Mouse (Mus musculus) neural tube, embryonic 14.5 days (tissue): ENCODE data around the gene Lyplal1. TPM values are rescaled to one million over a fixed set of nuclear protein-coding genes. Genes with fewer than 3 reads are reported as not detected.

Source experiments
- ATAC-seq: fragments of 200-750 bp; cut with Nextera tagmentation; 2 replicates; pipeline ENCODE4 v1.8.0; 2017; ENCODE audit warnings: low read depth, mild to moderate bottlenecking, moderate TSS enrichment, moderate library complexity
- H3K27ac ChIP-seq: fragments of 300-500 bp; sonication (generic); 2 replicates; pipeline ENCODE4 v1.5.1; 2014; ENCODE audit warnings: low read depth, mild to moderate bottlenecking, control low read depth, low read length, moderate library complexity, mixed read lengths
- H3K27me3 ChIP-seq: fragments of 300-500 bp; sonication (generic); 2 replicates; pipeline ENCODE4 v1.6.1; 2014; ENCODE audit warnings: low read length; ENCODE audit not compliant: control insufficient read depth, insufficient read depth
- H3K36me3 ChIP-seq: fragments of 300-500 bp; sonication (generic); 2 replicates; pipeline ENCODE4 v1.6.1; 2014; ENCODE audit warnings: low read length, mixed read lengths; ENCODE audit not compliant: control insufficient read depth, insufficient read depth
- H3K4me1 ChIP-seq: fragments of 300-500 bp; sonication (generic); 2 replicates; pipeline ENCODE4 v1.6.1; 2014; ENCODE audit warnings: low read length; ENCODE audit not compliant: control insufficient read depth, insufficient read depth
- H3K4me2 ChIP-seq: fragments of 300-500 bp; sonication (generic); 2 replicates; pipeline ENCODE4 v1.6.1; 2014; ENCODE audit warnings: mild to moderate bottlenecking, low read depth, low read length, control low read depth
- H3K4me3 ChIP-seq: fragments of 300-500 bp; sonication (generic); 2 replicates; pipeline ENCODE4 v1.5.1; 2014; ENCODE audit warnings: low read depth, low read length, control low read depth, mixed read lengths
- H3K9ac ChIP-seq: fragments of 300-500 bp; sonication (generic); replicated peaks from 2 replicates; pipeline ENCODE4 v1.6.1; 2014; ENCODE audit warnings: low read depth, mild to moderate bottlenecking, control low read depth, low read length, mixed read lengths
- H3K9me3 ChIP-seq: fragments of 300-500 bp; sonication (generic); 2 replicates; pipeline ENCODE4 v1.6.1; 2016; ENCODE audit warnings: low read length; ENCODE audit not compliant: control insufficient read depth
- WGBS: fragments of 180-500 bp; shearing (Covaris S2); extraction: QIAGEN DNeasy Blood & Tissue Kit; methylation state at CpG from one replicate; pipeline ENCODE4 v1.1.7; 2014; 5-methylcytosine and 5-hydroxymethylcytosine counted together
- polyA plus RNA-seq: library from polyadenylated mRNA; unstranded; fragments of >200 nt; fragmentation: Nextera tagmentation; extraction: Ambion mirVana; gene quantifications from 2 replicates; pipeline ENCODE4 v1.2.1, GENCODE M21; 2014

The Lyplal1 gene
- polyA plus RNA-seq: 15.3 and 21.3 TPM in 2 replicates

- 5% methylated on average over 44 of the region's 44 CpGs for WGBS
- peak; percentile 96 for ATAC-seq
Measured at GRCm38 (mm10) chr1:186116701-186117488, at the start of gene Lyplal1. Gene Lyplal1, minus strand, starts transcription at chr1:186117310.

GRCm38 (mm10) chr1:186163616-186164015 is 46.5 kb upstream of the Lyplal1 start:
- H3K4me3 ChIP-seq: no peak overlapping the region

More at GRCm38 (mm10) chr1:186116701-186117488, at the start of gene Lyplal1:
- 0 out of 2 replicates have a peak, but pooled peaks cover 4% of the 10 kb centered on the region for H3K4me1 ChIP-seq
- peak within 1 kb of the TSS; percentile 94 for H3K27ac ChIP-seq
- peak within 1 kb of the TSS; percentile 65 for H3K4me3 ChIP-seq
- no peaks in the 10 kb centered on the region for H3K9me3 ChIP-seq
- peak within 1 kb of the TSS; percentile 75 for H3K4me2 ChIP-seq
- no peaks in the 10 kb centered on the region for H3K36me3 ChIP-seq
- peak within 1 kb of the TSS; percentile 90 for H3K9ac ChIP-seq
- no peaks in the 10 kb centered on the region for H3K27me3 ChIP-seq

GRCm38 (mm10) chr1:186163206-186163605 is 46.1 kb upstream of the Lyplal1 start:
- no peak for ATAC-seq
- no peak overlapping the region for H3K4me3 ChIP-seq
- no peaks in the 10 kb centered on the region for H3K9me3 ChIP-seq
- H3K27ac ChIP-seq: no peak overlapping the region
- WGBS: 61% methylated on average over 12 of the region's 12 CpGs
- no peak overlapping the region for H3K9ac ChIP-seq
- H3K4me2 ChIP-seq: no peak overlapping the region
- H3K36me3 ChIP-seq: no peaks in the 10 kb centered on the region
- no peaks in the 10 kb centered on the region for H3K27me3 ChIP-seq
- H3K4me1 ChIP-seq: no peaks in the 10 kb centered on the region

More at GRCm38 (mm10) chr1:186163616-186164015, 46.5 kb upstream of the Lyplal1 start:
- Histone ChIP-seq H3K27ac (no peak overlapping the region), H3K9ac (no peak overlapping the region), H3K27me3 (no peaks in the 10 kb centered on the region), H3K4me1 (no peaks in the 10 kb centered on the region), H3K4me2 (no peak overlapping the region), H3K9me3 (no peaks in the 10 kb centered on the region), H3K36me3 (no peaks in the 10 kb centered on the region)
- ATAC-seq: no peak
- 59% methylated on average over 2 of the region's 2 CpGs for WGBS

DNA sequence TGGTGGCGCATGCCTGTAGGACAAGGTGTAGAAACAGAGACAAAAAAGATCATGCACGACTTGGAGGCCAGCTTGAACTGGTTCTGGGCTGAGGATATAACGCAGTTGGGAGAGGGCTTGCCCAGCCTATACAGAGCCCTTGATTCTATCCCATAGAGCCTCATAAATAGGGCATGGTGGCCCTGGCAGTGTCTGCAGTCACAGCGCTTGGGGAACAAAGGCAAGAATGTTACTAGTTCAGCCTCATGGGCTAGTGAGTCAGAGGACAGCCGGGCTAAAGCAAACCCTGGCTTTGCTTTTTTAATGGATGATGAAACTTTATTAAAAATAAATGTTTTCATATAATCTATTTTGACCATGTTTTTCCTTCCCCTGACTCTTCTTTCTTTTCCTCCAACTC is 33.3 kb upstream of the Lyplal1 start:
- H3K27ac ChIP-seq: no peak overlapping the region
- H3K9ac ChIP-seq: no peak overlapping the region
- WGBS: 70% methylated on average over 5 of the region's 5 CpGs
- no peaks in the 10 kb centered on the region for H3K36me3 ChIP-seq
- H3K9me3 ChIP-seq: no peaks in the 10 kb centered on the region
- ATAC-seq: no peak
- H3K4me2 ChIP-seq: no peak overlapping the region
- no peaks in the 10 kb centered on the region for H3K4me1 ChIP-seq
- H3K27me3 ChIP-seq: no peaks in the 10 kb centered on the region
- H3K4me3 ChIP-seq: no peak overlapping the region

DNA sequence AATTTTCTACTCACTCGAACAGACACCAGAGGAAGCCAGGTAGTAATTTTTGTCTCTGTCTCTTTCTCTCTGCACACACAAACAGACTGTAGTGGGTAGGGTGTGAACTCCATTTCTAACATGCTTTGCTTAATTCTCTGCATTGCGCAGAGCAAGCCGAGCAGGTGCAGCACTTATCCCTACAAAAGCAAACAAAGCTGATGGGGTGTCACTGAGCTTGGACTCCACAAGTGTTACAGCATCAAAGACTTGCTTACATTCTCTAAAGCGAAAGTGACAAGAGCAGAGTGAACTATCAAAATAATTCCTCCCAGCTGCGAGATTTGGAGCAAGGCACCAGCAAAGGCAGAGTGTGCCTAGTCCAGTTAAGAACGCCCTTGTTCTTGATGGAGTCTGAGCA is 28.3 kb upstream of the Lyplal1 start:
- H3K4me3 ChIP-seq: no peak overlapping the region
- H3K9ac ChIP-seq: no peak overlapping the region
- H3K36me3 ChIP-seq: no peaks in the 10 kb centered on the region
- no peaks in the 10 kb centered on the region for H3K4me1 ChIP-seq
- no peaks in the 10 kb centered on the region for H3K27me3 ChIP-seq
- no peak overlapping the region for H3K4me2 ChIP-seq
- WGBS: 76% methylated on average over 6 of the region's 6 CpGs
- no peaks in the 10 kb centered on the region for H3K9me3 ChIP-seq
- no peak overlapping the region for H3K27ac ChIP-seq
- ATAC-seq: no peak

DNA sequence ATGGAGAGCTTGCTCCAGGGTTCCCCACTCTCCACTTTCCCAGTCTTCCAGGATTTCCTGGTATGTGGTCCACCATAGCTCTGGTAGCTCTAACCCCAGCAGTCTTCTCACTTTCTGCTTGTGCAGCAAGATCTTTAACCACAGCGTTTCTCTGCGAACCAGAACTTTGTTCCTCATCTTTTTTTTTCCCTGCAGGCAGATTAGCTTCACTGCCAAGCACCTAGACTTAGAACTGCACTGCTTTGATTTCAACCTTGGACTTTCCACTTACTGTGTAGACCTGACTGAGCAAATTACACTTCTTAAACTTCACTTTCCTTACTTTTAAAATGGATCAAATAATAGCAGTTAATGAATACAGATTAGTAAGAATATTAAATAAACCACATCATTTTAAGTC is 23.1 kb upstream of the Lyplal1 start:
- Histone ChIP-seq H3K4me2 (no peak overlapping the region), H3K27ac (no peak overlapping the region), H3K9me3 (no peaks in the 10 kb centered on the region), H3K9ac (no peak overlapping the region), H3K4me3 (no peak overlapping the region), H3K36me3 (no peaks in the 10 kb centered on the region), H3K4me1 (no peaks in the 10 kb centered on the region), H3K27me3 (no peaks in the 10 kb centered on the region)
- WGBS: 94% methylated on average over 2 of the region's 2 CpGs
- no peak for ATAC-seq

GRCm38 (mm10) chr1:186137873-186138272 is 20.8 kb upstream of the Lyplal1 start:
- H3K27ac ChIP-seq: no peak overlapping the region
- no peak overlapping the region for H3K4me2 ChIP-seq
- no peaks in the 10 kb centered on the region for H3K36me3 ChIP-seq
- H3K27me3 ChIP-seq: no peaks in the 10 kb centered on the region
- no peaks in the 10 kb centered on the region for H3K4me1 ChIP-seq
- H3K4me3 ChIP-seq: no peak overlapping the region
- no peak overlapping the region for H3K9ac ChIP-seq
- no peaks in the 10 kb centered on the region for H3K9me3 ChIP-seq
- no peak for ATAC-seq
- 74% methylated on average over 12 of the region's 12 CpGs for whole genome bisulfite sequencing

DNA sequence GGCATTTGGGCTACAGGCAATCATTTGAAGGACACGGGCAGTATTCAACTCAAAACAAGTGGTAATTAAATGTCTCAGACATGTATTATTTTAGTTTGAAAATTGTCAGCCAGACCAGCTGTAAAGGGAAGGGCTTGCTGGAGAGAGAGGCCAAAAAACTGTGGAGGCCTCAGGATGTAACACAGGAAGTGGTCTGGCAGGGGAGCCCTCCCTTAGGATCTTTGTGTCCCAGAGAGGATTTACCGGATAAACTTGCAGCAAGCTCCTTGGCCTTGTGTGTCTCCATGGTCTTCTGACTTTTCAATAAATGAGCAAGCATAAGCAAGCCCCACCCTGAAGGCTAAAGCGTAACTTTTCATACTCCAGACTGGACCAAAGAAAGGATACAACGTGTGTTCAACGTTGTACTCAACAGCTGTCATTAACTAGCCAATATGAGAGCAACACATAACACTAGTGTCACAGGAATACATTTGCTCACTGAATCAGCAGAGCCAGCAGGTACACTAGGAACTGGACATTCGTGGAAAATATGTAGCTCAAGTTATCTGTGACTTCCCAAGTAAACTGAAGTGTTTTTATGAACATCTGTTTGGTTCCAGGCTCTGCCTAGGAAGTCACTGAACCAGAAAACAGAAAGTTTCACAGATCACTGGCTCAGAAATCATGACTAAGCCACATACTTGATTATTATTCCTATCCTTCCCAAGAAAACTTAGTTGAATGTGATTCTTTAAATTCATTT is 19.7 kb upstream of the Lyplal1 start:
- no peaks in the 10 kb centered on the region for H3K36me3 ChIP-seq
- no peaks in the 10 kb centered on the region for H3K27me3 ChIP-seq
- no peaks in the 10 kb centered on the region for H3K9me3 ChIP-seq
- WGBS: 79% methylated on average over 6 of the region's 6 CpGs
- H3K4me3 ChIP-seq: no peak overlapping the region
- no peak overlapping the region for H3K4me2 ChIP-seq
- no peak for ATAC-seq
- no peaks in the 10 kb centered on the region for H3K4me1 ChIP-seq
- H3K27ac ChIP-seq: no peak overlapping the region
- H3K9ac ChIP-seq: no peak overlapping the region

DNA sequence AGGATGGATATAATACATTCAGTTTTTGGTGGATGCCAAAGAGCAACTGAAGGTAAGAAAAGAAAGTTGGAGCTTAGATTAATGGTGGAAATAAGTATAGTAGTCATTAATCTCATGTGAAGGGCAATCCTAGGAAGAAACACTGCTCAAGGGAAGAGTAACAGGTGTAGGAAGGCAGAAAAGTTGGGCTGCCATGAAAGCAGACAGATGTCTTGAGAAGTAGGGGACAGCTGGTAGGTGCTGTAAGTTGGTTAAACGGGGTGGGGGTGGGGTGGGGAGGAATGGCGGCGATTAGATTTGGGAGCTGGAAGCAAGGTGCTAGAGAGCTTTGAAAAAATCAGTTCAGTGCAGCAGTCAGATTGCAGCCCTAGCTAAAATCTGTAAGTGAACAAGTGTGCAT is 14.4 kb upstream of the Lyplal1 start:
- no peak for ATAC-seq
- no peaks in the 10 kb centered on the region for H3K36me3 ChIP-seq
- H3K4me2 ChIP-seq: no peak overlapping the region
- H3K27me3 ChIP-seq: no peaks in the 10 kb centered on the region
- no peak overlapping the region for H3K4me3 ChIP-seq
- no peak overlapping the region for H3K9ac ChIP-seq
- no peak overlapping the region for H3K27ac ChIP-seq
- no peaks in the 10 kb centered on the region for H3K9me3 ChIP-seq
- H3K4me1 ChIP-seq: no peaks in the 10 kb centered on the region
- WGBS: 87% methylated on average over 3 of the region's 3 CpGs
